In the genomic region with DNA sequence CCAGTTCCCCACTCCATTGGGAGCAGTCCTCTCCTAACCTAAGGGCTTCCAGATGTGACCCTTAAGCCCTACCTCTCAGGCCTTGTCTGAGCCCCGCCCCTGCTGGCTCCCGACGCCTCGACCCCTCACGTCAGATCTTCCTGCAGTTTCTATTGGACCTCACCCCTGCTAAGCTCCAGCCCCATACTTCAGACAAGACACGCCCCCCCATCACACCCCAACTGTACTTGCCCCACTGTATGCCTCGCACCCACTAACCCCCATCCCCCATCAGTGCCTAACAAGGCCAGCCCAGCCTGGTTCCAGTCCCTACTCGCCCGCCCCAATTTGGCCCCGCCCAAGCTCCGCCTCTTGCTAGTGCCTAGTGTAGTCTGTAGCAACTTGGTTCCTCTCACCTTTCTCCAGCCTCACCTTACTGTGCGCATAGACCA, we compare ENCODE assay signal across 8 mouse cellular contexts. TPM values are rescaled to one million over a fixed set of nuclear protein-coding genes. Genes with fewer than 3 reads are reported as not detected.
DNase-seq lines count a peak whose midpoint lies in the region; ATAC-seq and TF ChIP-seq lines count a peak whose summit lies in the region.

No protein-coding gene starts in this region.

- no peaks in the 10 kb centered on the region for H3K9me3 ChIP-seq in forebrain, embryonic 12.5 days
- H3K9me3 ChIP-seq in intestine, embryonic 14.5 days (ENCODE audit: control insufficient read depth, low read length) = no peaks in the 10 kb centered on the region
- H3K9me3 ChIP-seq in liver, embryonic 15.5 days (replicated peaks) = no peaks in the 10 kb centered on the region

- peak; percentile 34 to 56 for DNase-seq in heart, adult 2 months
- DNase-seq in heart, postnatal 25 days (ENCODE audit: low spot score) = no peak
- DNase-seq in adrenal gland, postnatal 14 days = peak; percentile 78
- peak; percentile 76 for DNase-seq in intestine, embryonic 14.5 days (ENCODE audit: low spot score)
- DNase-seq in neural tube, embryonic 10.5 days (ENCODE audit: extremely low spot score, low spot score) = peak; percentile 63
- peak; percentile 49 to 65 for DNase-seq in urinary bladder, postnatal 36 days (ENCODE audit: low spot score in 2 of 2)

- ATAC-seq in forebrain, embryonic 12.5 days (ENCODE audit: low FRiP score) = peak; percentile 82
- peak; percentile 79 for ATAC-seq in intestine, embryonic 14.5 days (replicated peaks; ENCODE audit: low FRiP score, low TSS enrichment, low read depth)
- peak; percentile 64 for ATAC-seq in liver, embryonic 15.5 days (ENCODE audit: insufficient read depth)

- H3K4me2 ChIP-seq in forebrain, embryonic 12.5 days = peak overlapping the region; percentile 65
- peak overlapping the region; percentile 85 for H3K4me2 ChIP-seq in intestine, embryonic 14.5 days (ENCODE audit: low read length)
- H3K4me2 ChIP-seq in liver, embryonic 15.5 days = peak overlapping the region; percentile 64

- no peaks in the 10 kb centered on the region for H3K36me3 ChIP-seq in heart, adult 2 months (ENCODE audit: control insufficient read depth, insufficient read depth, low read length)
- no peaks in the 10 kb centered on the region for H3K36me3 ChIP-seq in forebrain, embryonic 12.5 days (replicated peaks)
- no peaks in the 10 kb centered on the region for H3K36me3 ChIP-seq in intestine, embryonic 14.5 days (ENCODE audit: control insufficient read depth, insufficient read depth, low read length)
- H3K36me3 ChIP-seq in liver, embryonic 15.5 days (replicated peaks) = no peaks in the 10 kb centered on the region

- intact Hi-C loops in heart, adult 2 months (cut with DNase I) = no loop called here
- intact Hi-C loops in heart, postnatal 25 days (cut with DNase I) = no loop called here

- no peaks in the 10 kb centered on the region for H3K79me2 ChIP-seq in heart, adult 2 months (replicated peaks; ENCODE audit: control insufficient read depth, insufficient read depth, low read length)

- no peaks in the 10 kb centered on the region for H3K4me1 ChIP-seq in heart, adult 2 months (ENCODE audit: control insufficient read depth, insufficient read depth, low read length)
- peaks cover 20% of the 10 kb centered on the region for H3K4me1 ChIP-seq in forebrain, embryonic 12.5 days
- H3K4me1 ChIP-seq in intestine, embryonic 14.5 days (replicated peaks; ENCODE audit: control insufficient read depth, insufficient read depth, low read length) = no peaks in the 10 kb centered on the region
- peaks cover 9% of the 10 kb centered on the region for H3K4me1 ChIP-seq in liver, embryonic 15.5 days (replicated peaks)

- no peak for TF ChIP-seq EP300 in heart, adult 2 months (IDR thresholded peaks at IDR 0.05; ENCODE audit: insufficient read depth, low read depth, low read length)

- no peak overlapping the region for H3K9ac ChIP-seq in heart, adult 2 months (ENCODE audit: low read depth, low read length)
- H3K9ac ChIP-seq in forebrain, embryonic 12.5 days = no peak overlapping the region; the same call in 1 of the 2 replicates
- H3K9ac ChIP-seq in intestine, embryonic 14.5 days (ENCODE audit: low read length) = no peak overlapping the region
- H3K9ac ChIP-seq in liver, embryonic 15.5 days = no peak overlapping the region

- 0 out of 2 replicates have a peak overlapping the region, but pooled peaks have one; percentile 7 for H3K4me3 ChIP-seq in heart, adult 2 months
- peak overlapping the region; percentile 37 for H3K4me3 ChIP-seq in forebrain, embryonic 12.5 days (replicated peaks)
- peak overlapping the region; percentile 33 for H3K4me3 ChIP-seq in intestine, embryonic 14.5 days (ENCODE audit: low read depth, low read length)
- peak overlapping the region; percentile 33 for H3K4me3 ChIP-seq in liver, embryonic 15.5 days (replicated peaks)

- H3K27ac ChIP-seq in heart, adult 2 months = no peak overlapping the region
- no peak overlapping the region for H3K27ac ChIP-seq in forebrain, embryonic 12.5 days
- H3K27ac ChIP-seq in intestine, embryonic 14.5 days (ENCODE audit: low read depth) = no peak overlapping the region
- no peak overlapping the region for H3K27ac ChIP-seq in liver, embryonic 15.5 days (replicated peaks)

- no peak for TF ChIP-seq POLR2A in heart, adult 2 months (IDR thresholded peaks at IDR 0.05; ENCODE audit: insufficient read depth, low read depth, low read length)

- TF ChIP-seq CTCF in heart, adult 2 months (IDR thresholded peaks at IDR 0.05) = no peak

- 8% methylated on average over 12 of the region's 12 CpGs for WGBS in heart, adult 2 months
- WGBS in forebrain, embryonic 12.5 days = under 1% methylated on average over 12 of the region's 12 CpGs
- WGBS in intestine, embryonic 14.5 days = 2% methylated on average over 12 of the region's 12 CpGs
- WGBS in liver, embryonic 15.5 days (ENCODE audit: insufficient replicate concordance) = 0% methylated on average over 12 of the region's 12 CpGs

- H3K27me3 ChIP-seq in heart, adult 2 months (ENCODE audit: control insufficient read depth, insufficient read depth, low read length) = no peaks in the 10 kb centered on the region
- peaks cover 32% of the 10 kb centered on the region for H3K27me3 ChIP-seq in forebrain, embryonic 12.5 days
- peaks cover 11% of the 10 kb centered on the region; the same call in 1 of the 2 replicates for H3K27me3 ChIP-seq in intestine, embryonic 14.5 days (replicated peaks; ENCODE audit: control insufficient read depth, insufficient read depth, low read length)
- H3K27me3 ChIP-seq in liver, embryonic 15.5 days = peaks cover 80% of the 10 kb centered on the region

RNA-seq across cellular contexts. Expression of gene Kcnq4, which starts 32.3 kb away (rescaled TPM):
- total RNA-seq in heart, adult 2 months (2021) = 1 to 10 TPM; 1.6 to 1.9 TPM
- polyA plus RNA-seq in heart, adult 2 months (2012; rRNA removed) = 6.9 TPM in 2 replicates
- total RNA-seq in heart, postnatal 25 days (2021) = 1 to 10 TPM; 1.8 to 2.2 TPM
- total RNA-seq in adrenal gland, postnatal 14 days (2021) = 3.1 and 4.2 TPM in 2 replicates
- 3.1 and 3.5 TPM in 2 replicates for polyA plus RNA-seq in forebrain, embryonic 12.5 days (2016; fragmentation: Nextera tagmentation; extraction: Ambion mirVana)
- polyA plus RNA-seq in intestine, embryonic 14.5 days (2014; fragmentation: Nextera tagmentation; extraction: Ambion mirVana) = 2.1 and 2.7 TPM in 2 replicates
- polyA plus RNA-seq in liver, embryonic 15.5 days (2015; fragmentation: Nextera tagmentation; extraction: Ambion mirVana) = 0.13 TPM in 2 replicates

RNA-seq across cellular contexts. Expression of gene Cited4, which starts 49.8 kb away (rescaled TPM):
- total RNA-seq in heart, adult 2 months (2021) = 10 to 100 TPM; 31.6 to 52.2 TPM
- 39.9 and 51.2 TPM in 2 replicates for polyA plus RNA-seq in heart, adult 2 months (2012; rRNA removed)
- total RNA-seq in heart, postnatal 25 days (2021) = 10 to 100 TPM; 46.4 to 61.3 TPM
- total RNA-seq in adrenal gland, postnatal 14 days (2021) = 8.7 and 10.5 TPM in 2 replicates
- polyA plus RNA-seq in forebrain, embryonic 12.5 days (2016; fragmentation: Nextera tagmentation; extraction: Ambion mirVana) = 4.2 and 4.8 TPM in 2 replicates
- polyA plus RNA-seq in intestine, embryonic 14.5 days (2014; fragmentation: Nextera tagmentation; extraction: Ambion mirVana) = 0.77 and 1.2 TPM in 2 replicates
- 78.5 and 82.8 TPM in 2 replicates for polyA plus RNA-seq in liver, embryonic 15.5 days (2015; fragmentation: Nextera tagmentation; extraction: Ambion mirVana)
